Mouse (Mus musculus): ENCODE data around the gene Csrnp1. TPM values are rescaled to one million over a fixed set of nuclear protein-coding genes. Genes with fewer than 3 reads are reported as not detected.
A peak's percentile ranks its signal among the peaks of the same experiment; 100 is the strongest.

The Csrnp1 gene
- polyA plus RNA-seq, 1 experiment from 2014 or later = 3.2 TPM

DNA sequence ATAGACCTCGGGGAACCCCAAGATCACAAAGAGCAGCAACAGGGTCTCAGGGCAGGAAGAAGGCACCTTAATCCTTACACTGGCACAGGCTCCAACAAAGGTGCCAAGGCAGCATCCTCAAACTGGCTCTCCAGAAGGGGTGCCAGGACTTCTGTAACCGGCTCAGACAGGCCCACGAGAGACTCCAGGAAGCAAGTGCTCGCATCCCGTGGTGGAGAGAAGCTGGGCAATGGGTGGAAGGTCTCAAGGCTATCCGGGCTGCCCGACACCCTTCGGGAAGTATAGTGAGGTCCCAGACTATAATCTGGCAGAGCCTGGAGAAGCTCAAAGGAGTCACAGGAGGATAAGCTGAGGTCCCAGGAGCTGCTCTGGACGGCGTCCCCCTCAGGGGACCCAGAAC, 12.3 kb downstream of the Csrnp1 start:
- H3K4me3 ChIP-seq (ENCODE audit: control insufficient read depth in 1 of 2, insufficient read depth in 1 of 2, low read depth in 1 of 2, low read length in 2 of 2) = no peak overlapping the region
- no peak overlapping the region for H3K9ac ChIP-seq (ENCODE audit: low read length)
- no peak overlapping the region for H3K4me2 ChIP-seq (ENCODE audit: low read length)
- no peaks in the 10 kb centered on the region for H3K9me3 ChIP-seq (ENCODE audit: control insufficient read depth, low read length)
- WGBS = 91% methylated on average over 10 of the region's 10 CpGs
- no peaks in the 10 kb centered on the region for H3K27me3 ChIP-seq (ENCODE audit: control insufficient read depth, insufficient read depth, low read length)
- H3K36me3 ChIP-seq (ENCODE audit: control insufficient read depth, insufficient read depth, low read length) = peaks cover 45% of the 10 kb centered on the region
- H3K4me1 ChIP-seq (ENCODE audit: control insufficient read depth in 2 of 2, insufficient read depth in 2 of 2, low read length in 2 of 2) = peaks cover 21 to 36% of the 10 kb centered on the region in 2 experiments
- ATAC-seq (ENCODE audit: insufficient number of reproducible peaks, insufficient read depth, low FRiP score, low read depth) = no peak
- H3K27ac ChIP-seq (replicated peaks in 1 of 2; ENCODE audit: control insufficient read depth in 1 of 2, insufficient read depth in 1 of 2, low read depth in 2 of 2, low read length in 2 of 2) = no peak overlapping the region

DNA sequence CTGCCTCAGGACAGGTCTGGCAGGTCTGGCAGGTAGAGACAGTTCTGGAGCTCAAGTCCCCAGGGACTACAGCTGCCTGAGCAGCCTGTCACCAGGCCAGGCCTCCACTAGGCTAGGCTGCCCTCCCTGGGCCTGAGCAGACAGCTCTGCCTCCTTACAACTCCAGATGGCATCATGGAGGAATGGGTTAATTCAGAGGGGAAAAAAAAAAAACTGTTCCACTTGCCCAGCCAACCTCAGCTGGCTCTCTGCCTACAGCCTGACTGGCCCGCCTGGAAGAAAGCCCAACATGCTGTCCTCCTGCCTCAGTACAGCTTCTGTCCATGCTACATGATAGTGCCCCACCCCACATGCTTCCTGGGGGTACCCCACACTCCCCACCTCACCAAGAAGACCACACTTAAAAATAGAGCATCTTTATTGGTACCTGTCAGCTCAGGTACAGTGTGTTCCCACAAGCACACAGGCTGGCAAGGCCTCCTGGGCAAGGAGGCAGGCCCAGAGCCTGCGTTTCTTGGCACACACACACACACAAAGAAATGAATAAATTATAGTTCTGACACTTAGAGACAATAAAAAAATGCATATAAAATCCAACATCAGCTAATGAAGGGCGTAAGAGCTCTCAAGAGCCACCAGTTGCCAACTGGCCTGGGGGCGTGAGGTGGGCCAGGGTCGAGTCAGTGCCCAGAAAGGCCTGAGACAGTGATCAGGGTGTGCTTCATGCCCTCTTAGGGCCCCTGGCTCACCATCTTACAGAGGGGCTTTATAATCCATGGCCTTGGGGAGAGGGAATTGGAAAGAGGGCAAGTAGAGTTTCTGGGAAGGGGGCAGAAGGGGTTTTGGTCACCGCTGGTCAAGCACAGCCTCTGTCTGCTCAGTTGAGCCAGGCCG, 13.4 kb downstream of the Csrnp1 start:
- Histone ChIP-seq H3K4me3 (ENCODE audit: control insufficient read depth in 1 of 2, insufficient read depth in 1 of 2, low read depth in 1 of 2, low read length in 2 of 2) (no peak overlapping the region), H3K9ac (ENCODE audit: low read length) (peak overlapping the region; percentile 17; the same call in 1 of the 2 replicates), H3K27me3 (ENCODE audit: control insufficient read depth, insufficient read depth, low read length) (no peaks in the 10 kb centered on the region), H3K4me2 (ENCODE audit: low read length) (no peak overlapping the region), H3K4me1 (ENCODE audit: control insufficient read depth in 2 of 2, insufficient read depth in 2 of 2, low read length in 2 of 2) (peaks cover 13 to 27% of the 10 kb centered on the region in 2 experiments), H3K36me3 (ENCODE audit: control insufficient read depth, insufficient read depth, low read length) (peaks cover 41% of the 10 kb centered on the region), H3K27ac (replicated peaks in 1 of 2; ENCODE audit: control insufficient read depth in 1 of 2, insufficient read depth in 1 of 2, low read depth in 2 of 2, low read length in 2 of 2) (peak overlapping the region; percentile 4 to 49; a peak in 2 of 4 replicates), H3K9me3 (ENCODE audit: control insufficient read depth, low read length) (no peaks in the 10 kb centered on the region)
- no peak for ATAC-seq (ENCODE audit: insufficient number of reproducible peaks, insufficient read depth, low FRiP score, low read depth)
- WGBS = 82% methylated on average over 7 of the region's 7 CpGs

DNA sequence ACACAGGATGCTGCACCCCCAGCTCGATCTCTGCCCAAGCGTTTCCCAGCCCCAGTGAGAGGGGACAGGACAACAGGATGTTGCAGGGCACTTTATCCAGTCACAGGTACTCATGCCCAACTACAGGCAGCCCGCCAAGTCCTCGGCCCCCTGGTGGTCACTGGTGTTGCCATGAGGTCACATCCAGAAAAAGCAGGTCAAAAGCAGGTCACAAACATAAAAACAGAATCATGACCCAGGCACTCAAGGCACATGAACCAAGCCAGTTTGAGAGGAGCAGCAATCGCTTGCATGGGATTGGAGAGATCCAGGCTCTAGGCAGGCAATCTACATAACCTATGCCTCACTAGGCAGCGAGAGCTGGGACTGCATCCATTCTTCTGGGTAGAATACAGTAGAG, 14.2 kb downstream of the Csrnp1 start:
- H3K36me3 ChIP-seq (ENCODE audit: control insufficient read depth, insufficient read depth, low read length) = peaks cover 37% of the 10 kb centered on the region
- no peak overlapping the region for H3K4me3 ChIP-seq (ENCODE audit: control insufficient read depth in 1 of 2, insufficient read depth in 1 of 2, low read depth in 1 of 2, low read length in 2 of 2)
- no peaks in the 10 kb centered on the region for H3K9me3 ChIP-seq (ENCODE audit: control insufficient read depth, low read length)
- no peak for ATAC-seq (ENCODE audit: insufficient number of reproducible peaks, insufficient read depth, low FRiP score, low read depth)
- no peak overlapping the region for H3K4me2 ChIP-seq (ENCODE audit: low read length)
- peak overlapping the region; percentile 4 to 49; a peak in 1 of 4 replicates for H3K27ac ChIP-seq (replicated peaks in 1 of 2; ENCODE audit: control insufficient read depth in 1 of 2, insufficient read depth in 1 of 2, low read depth in 2 of 2, low read length in 2 of 2)
- H3K4me1 ChIP-seq (ENCODE audit: control insufficient read depth in 2 of 2, insufficient read depth in 2 of 2, low read length in 2 of 2) = peaks cover 13 to 27% of the 10 kb centered on the region in 2 experiments
- peak overlapping the region; percentile 17; the same call in 1 of the 2 replicates for H3K9ac ChIP-seq (ENCODE audit: low read length)
- 33% methylated on average over 6 of the region's 6 CpGs for WGBS
- no peaks in the 10 kb centered on the region for H3K27me3 ChIP-seq (ENCODE audit: control insufficient read depth, insufficient read depth, low read length)

DNA sequence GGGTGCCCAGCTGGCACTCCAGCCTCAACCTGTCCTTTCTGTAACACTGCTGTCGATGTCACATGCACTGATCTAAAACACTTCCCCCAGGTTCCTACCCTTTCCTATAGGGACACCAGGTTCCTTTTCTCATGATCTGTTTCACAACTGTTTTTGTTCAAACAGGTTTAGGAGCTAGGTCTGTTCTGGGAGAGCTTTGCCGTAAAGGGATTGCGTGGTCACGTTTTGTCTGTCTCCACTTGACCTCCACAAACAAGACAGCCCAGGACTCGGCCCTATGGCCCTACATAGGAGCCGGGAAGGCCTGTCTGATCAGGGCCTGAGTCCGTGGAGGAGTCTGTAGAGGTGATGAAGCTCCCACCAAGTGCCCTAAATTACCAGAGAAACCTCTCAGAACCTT, 14.6 kb downstream of the Csrnp1 start:
- no peaks in the 10 kb centered on the region for H3K27me3 ChIP-seq (ENCODE audit: control insufficient read depth, insufficient read depth, low read length)
- no peak overlapping the region for H3K4me2 ChIP-seq (ENCODE audit: low read length)
- peak overlapping the region in 1 of 2 experiments; percentile 47; a peak in 1 of 4 replicates for H3K27ac ChIP-seq (replicated peaks in 1 of 2; ENCODE audit: control insufficient read depth in 1 of 2, insufficient read depth in 1 of 2, low read depth in 2 of 2, low read length in 2 of 2)
- H3K4me1 ChIP-seq (ENCODE audit: control insufficient read depth in 2 of 2, insufficient read depth in 2 of 2, low read length in 2 of 2) = peaks cover 13 to 27% of the 10 kb centered on the region in 2 experiments
- H3K9ac ChIP-seq (ENCODE audit: low read length) = no peak overlapping the region
- no peak for ATAC-seq (ENCODE audit: insufficient number of reproducible peaks, insufficient read depth, low FRiP score, low read depth)
- 79% methylated on average over 7 of the region's 7 CpGs for WGBS
- H3K36me3 ChIP-seq (ENCODE audit: control insufficient read depth, insufficient read depth, low read length) = peaks cover 34% of the 10 kb centered on the region
- H3K4me3 ChIP-seq (ENCODE audit: control insufficient read depth in 1 of 2, insufficient read depth in 1 of 2, low read depth in 1 of 2, low read length in 2 of 2) = no peak overlapping the region
- no peaks in the 10 kb centered on the region for H3K9me3 ChIP-seq (ENCODE audit: control insufficient read depth, low read length)

DNA sequence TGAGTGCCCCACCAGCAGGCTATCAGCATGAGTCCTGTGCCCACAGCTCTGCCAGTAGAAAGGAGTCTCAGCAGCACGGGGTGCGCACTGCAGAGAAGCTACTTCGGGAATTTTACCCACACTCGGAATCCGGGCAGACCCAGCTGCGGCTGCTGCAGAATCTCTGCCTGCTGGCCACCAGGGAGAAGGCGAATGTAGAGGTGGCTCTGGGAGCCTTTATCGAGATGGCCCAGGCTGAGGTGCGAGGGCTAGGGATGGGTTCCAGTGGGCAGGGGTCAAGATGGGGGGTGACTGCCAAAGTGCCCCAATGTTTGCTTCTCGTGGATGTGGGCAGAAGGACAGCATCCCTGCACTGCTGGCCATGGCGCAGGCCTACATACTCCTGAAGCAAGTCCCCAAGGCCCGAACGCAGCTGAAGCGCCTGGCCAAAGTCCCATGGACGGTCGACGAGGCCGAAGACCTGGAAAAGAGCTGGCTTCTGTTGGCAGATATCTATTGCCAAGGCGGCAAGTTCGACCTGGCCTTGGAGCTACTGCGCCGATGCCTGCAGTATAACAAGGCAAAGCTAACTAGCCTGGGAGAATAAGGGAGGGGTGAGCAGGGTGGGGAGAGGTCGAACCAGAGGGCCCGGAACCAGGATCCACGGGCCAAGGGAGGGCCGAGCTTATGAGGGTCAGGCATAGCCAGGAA, 18.1 kb downstream of the Csrnp1 start:
- H3K4me2 ChIP-seq (ENCODE audit: low read length) = no peak overlapping the region
- no peak overlapping the region for H3K9ac ChIP-seq (ENCODE audit: low read length)
- H3K27ac ChIP-seq (replicated peaks in 1 of 2; ENCODE audit: control insufficient read depth in 1 of 2, insufficient read depth in 1 of 2, low read depth in 2 of 2, low read length in 2 of 2) = no peak overlapping the region
- H3K4me3 ChIP-seq (ENCODE audit: control insufficient read depth in 1 of 2, insufficient read depth in 1 of 2, low read depth in 1 of 2, low read length in 2 of 2) = no peak overlapping the region
- H3K4me1 ChIP-seq (ENCODE audit: control insufficient read depth in 2 of 2, insufficient read depth in 2 of 2, low read length in 2 of 2) = peaks cover 23 to 45% of the 10 kb centered on the region in 2 experiments
- H3K27me3 ChIP-seq (ENCODE audit: control insufficient read depth, insufficient read depth, low read length) = no peaks in the 10 kb centered on the region
- no peak for ATAC-seq (ENCODE audit: insufficient number of reproducible peaks, insufficient read depth, low FRiP score, low read depth)
- peaks cover 4% of the 10 kb centered on the region for H3K36me3 ChIP-seq (ENCODE audit: control insufficient read depth, insufficient read depth, low read length)
- WGBS = 86% methylated on average over 26 of the region's 26 CpGs
- no peaks in the 10 kb centered on the region for H3K9me3 ChIP-seq (ENCODE audit: control insufficient read depth, low read length)

DNA sequence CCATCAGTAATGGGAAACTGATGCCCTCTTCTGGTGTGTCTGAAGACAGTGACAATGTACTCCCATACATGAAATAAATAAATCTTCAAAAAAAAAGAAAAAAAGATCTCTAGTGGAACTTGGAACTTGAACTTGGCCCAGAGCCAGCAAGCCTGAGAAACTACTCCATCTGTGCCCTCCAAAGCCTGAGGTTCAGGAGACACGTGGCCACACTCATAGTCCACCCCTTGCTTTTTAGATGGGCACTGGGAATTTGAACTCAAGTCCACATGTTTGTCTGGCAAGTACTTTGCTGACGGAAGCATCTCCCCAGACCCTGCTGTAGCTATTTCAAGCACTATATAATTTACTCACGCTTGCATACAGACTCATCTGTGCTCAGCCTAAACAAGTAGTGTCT, 19.3 kb downstream of the Csrnp1 start:
- no peaks in the 10 kb centered on the region for H3K9me3 ChIP-seq (ENCODE audit: control insufficient read depth, low read length)
- H3K4me2 ChIP-seq (ENCODE audit: low read length) = no peak overlapping the region
- no peak overlapping the region for H3K4me3 ChIP-seq (ENCODE audit: control insufficient read depth in 1 of 2, insufficient read depth in 1 of 2, low read depth in 1 of 2, low read length in 2 of 2)
- H3K27ac ChIP-seq (replicated peaks in 1 of 2; ENCODE audit: control insufficient read depth in 1 of 2, insufficient read depth in 1 of 2, low read depth in 2 of 2, low read length in 2 of 2) = no peak overlapping the region
- WGBS = 70% methylated on average over 3 of the region's 3 CpGs
- peaks cover 14 to 33% of the 10 kb centered on the region in 2 experiments for H3K4me1 ChIP-seq (ENCODE audit: control insufficient read depth in 2 of 2, insufficient read depth in 2 of 2, low read length in 2 of 2)
- no peaks in the 10 kb centered on the region for H3K27me3 ChIP-seq (ENCODE audit: control insufficient read depth, insufficient read depth, low read length)
- no peak for ATAC-seq (ENCODE audit: insufficient number of reproducible peaks, insufficient read depth, low FRiP score, low read depth)
- H3K36me3 ChIP-seq (ENCODE audit: control insufficient read depth, insufficient read depth, low read length) = no peaks in the 10 kb centered on the region
- H3K9ac ChIP-seq (ENCODE audit: low read length) = no peak overlapping the region

DNA sequence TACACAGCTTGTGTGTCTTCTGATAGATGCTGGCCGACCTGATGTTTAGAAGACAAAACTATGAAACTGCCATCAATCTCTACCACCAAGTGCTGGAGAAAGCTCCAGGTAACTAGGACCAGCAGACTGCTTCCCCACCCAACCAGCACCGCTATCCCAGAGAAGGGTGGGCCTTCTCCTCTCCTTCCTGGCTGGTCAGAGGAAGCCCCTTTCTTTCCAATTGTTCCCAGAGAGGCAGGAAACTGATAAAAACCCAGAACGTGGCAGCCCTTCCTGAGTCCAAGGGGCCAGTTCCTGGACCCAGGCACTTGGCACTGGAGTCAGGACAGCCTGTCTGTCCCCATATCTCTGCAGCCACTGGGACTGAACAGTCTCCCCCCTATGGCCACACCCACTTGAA, 20.3 kb downstream of the Csrnp1 start:
- 0 out of 2 replicates have a peak, but pooled peaks have one; percentile 25 for ATAC-seq (ENCODE audit: insufficient number of reproducible peaks, insufficient read depth, low FRiP score, low read depth)
- Histone ChIP-seq H3K4me3 (ENCODE audit: control insufficient read depth in 1 of 2, insufficient read depth in 1 of 2, low read depth in 1 of 2, low read length in 2 of 2) (0 out of 4 replicates have a peak overlapping the region, but pooled peaks of 1 of the 2 experiments have one; percentile 6), H3K4me2 (ENCODE audit: low read length) (peak overlapping the region; percentile 27; the same call in 1 of the 2 replicates)

More for the DNA sequence above, 20.3 kb downstream of the Csrnp1 start:
- no peak overlapping the region for H3K9ac ChIP-seq (ENCODE audit: low read length)
- no peaks in the 10 kb centered on the region for H3K27me3 ChIP-seq (ENCODE audit: control insufficient read depth, insufficient read depth, low read length)
- H3K36me3 ChIP-seq (ENCODE audit: control insufficient read depth, insufficient read depth, low read length) = no peaks in the 10 kb centered on the region
- H3K4me1 ChIP-seq (ENCODE audit: control insufficient read depth in 2 of 2, insufficient read depth in 2 of 2, low read length in 2 of 2) = peaks cover 10 to 24% of the 10 kb centered on the region in 2 experiments; a peak in 3 of 4 replicates
- no peaks in the 10 kb centered on the region for H3K9me3 ChIP-seq (ENCODE audit: control insufficient read depth, low read length)
- 42% methylated on average over 3 of the region's 3 CpGs for WGBS
- H3K27ac ChIP-seq (replicated peaks in 1 of 2; ENCODE audit: control insufficient read depth in 1 of 2, insufficient read depth in 1 of 2, low read depth in 2 of 2, low read length in 2 of 2) = peak overlapping the region; percentile 62 to 76

Data from heart, embryonic 14.5 days (tissue).